Mouse (Mus musculus) lung, embryonic 14.5 days (tissue): ENCODE measurements around the gene Elf2. TPM values are rescaled to one million over a fixed set of nuclear protein-coding genes. Genes with fewer than 3 reads are reported as not detected.
A peak's percentile ranks its signal among the peaks of the same experiment; 100 is the strongest.

ENCODE experiments used
- ATAC-seq: fragments of 200-750 bp; cut with Nextera tagmentation; 2 replicates; pipeline ENCODE4 v1.8.0; 2017; ENCODE audit warnings: mild to moderate bottlenecking, moderate TSS enrichment, moderate library complexity; ENCODE audit not compliant: insufficient read depth
- DNase-seq: peaks from one replicate; pipeline ENCODE4 v3.0.0-alpha.2; 2015
- H3K27ac ChIP-seq: fragments of 300-500 bp; sonication (generic); 2 replicates; pipeline ENCODE4 v1.5.1; 2014; ENCODE audit warnings: low read depth, mild to moderate bottlenecking, moderate library complexity
- H3K27me3 ChIP-seq: fragments of 300-500 bp; sonication (generic); 2 replicates; pipeline ENCODE4 v1.6.1; 2014; ENCODE audit warnings: low read length, control low read depth; ENCODE audit not compliant: insufficient read depth
- H3K36me3 ChIP-seq: fragments of 300-500 bp; sonication (generic); 2 replicates; pipeline ENCODE4 v1.6.1; 2014; ENCODE audit warnings: control low read depth; ENCODE audit not compliant: insufficient read depth
- H3K4me1 ChIP-seq: fragments of 300-500 bp; sonication (generic); 2 replicates; pipeline ENCODE4 v1.6.1; 2014; ENCODE audit warnings: antibody characterized with exemption, control low read depth; ENCODE audit not compliant: insufficient read depth
- H3K4me2 ChIP-seq: fragments of 300-500 bp; sonication (generic); 2 replicates; pipeline ENCODE4 v1.6.1; 2014; ENCODE audit warnings: mild to moderate bottlenecking
- H3K4me3 ChIP-seq: fragments of 300-500 bp; sonication (generic); 2 replicates; pipeline ENCODE4 v1.5.1; 2014; ENCODE audit warnings: low read depth, low read length
- H3K9ac ChIP-seq: fragments of 300-500 bp; sonication (generic); 2 replicates; pipeline ENCODE4 v1.6.1; 2014
- H3K9me3 ChIP-seq: fragments of 300-500 bp; sonication (generic); 2 replicates; pipeline ENCODE4 v1.6.1; 2016; ENCODE audit warnings: low read depth, low read length, control low read depth
- CTCF ChIP-seq: IDR thresholded peaks from 2 replicates; pipeline ENCODE4 v1.5.1; 2016; ENCODE audit warnings: antibody characterized with exemption, low read depth
- WGBS: fragments of 180-500 bp; shearing (Covaris S2); extraction: QIAGEN DNeasy Blood & Tissue Kit; methylation state at CpG from one replicate; pipeline ENCODE4 v1.1.7; 2014; 5-methylcytosine and 5-hydroxymethylcytosine counted together
- polyA plus RNA-seq: library from polyadenylated mRNA; unstranded; fragments of >200 nt; fragmentation: Nextera tagmentation; extraction: Ambion mirVana; gene quantifications from 2 replicates; pipeline ENCODE4 v1.2.1, GENCODE M21; 2014

Gene Elf2
- polyA plus RNA-seq, 1 experiment from 2014 or later = 60.8 TPM

DNA sequence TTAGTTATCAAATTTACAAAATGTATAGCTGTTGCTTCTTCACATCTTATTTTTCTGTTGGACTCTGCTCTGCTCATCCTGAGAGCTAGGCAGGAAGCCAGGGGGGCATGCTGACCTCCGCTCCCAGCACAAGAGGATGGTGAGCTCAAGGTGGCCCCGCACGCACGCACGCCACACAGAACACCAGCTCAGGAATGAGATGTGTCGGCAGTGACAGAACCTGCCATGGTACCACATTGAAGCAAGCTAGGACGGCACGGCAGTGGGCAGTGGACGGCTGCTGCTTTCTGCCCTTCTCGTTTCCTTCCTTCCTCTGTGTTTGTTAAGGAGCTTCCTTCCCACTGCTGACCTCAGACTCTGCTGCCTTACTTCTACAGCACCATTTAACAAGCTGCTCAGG, 23.6 kb downstream of the Elf2 start:
- no peak overlapping the region for H3K27ac ChIP-seq
- DNase-seq = no peak
- no peaks in the 10 kb centered on the region for H3K27me3 ChIP-seq
- H3K9me3 ChIP-seq = no peaks in the 10 kb centered on the region
- no peak overlapping the region for H3K9ac ChIP-seq
- no peak for ATAC-seq
- H3K4me2 ChIP-seq = no peak overlapping the region
- no peak for TF ChIP-seq CTCF
- H3K4me1 ChIP-seq = no peaks in the 10 kb centered on the region
- 0 out of 2 replicates have a peak, but pooled peaks cover 5% of the 10 kb centered on the region for H3K36me3 ChIP-seq
- H3K4me3 ChIP-seq = no peak overlapping the region
- 84% methylated on average over 10 of the region's 10 CpGs for WGBS

- Histone ChIP-seq H3K4me3 (no peak overlapping the region), H3K9ac (no peak overlapping the region), H3K36me3 (peaks cover 5% of the 10 kb centered on the region; the same call in 1 of the 2 replicates), H3K9me3 (no peaks in the 10 kb centered on the region), H3K4me2 (no peak overlapping the region), H3K4me1 (no peaks in the 10 kb centered on the region), H3K27ac (no peak overlapping the region), H3K27me3 (no peaks in the 10 kb centered on the region)
- ATAC-seq = no peak
- WGBS = 35% methylated on average over 9 of the region's 9 CpGs
- DNase-seq = no peak
- no peak for TF ChIP-seq CTCF
These were observed 28.8 kb downstream of the Elf2 start for GRCm38 (mm10) chr3:51311638-51312037.

DNA sequence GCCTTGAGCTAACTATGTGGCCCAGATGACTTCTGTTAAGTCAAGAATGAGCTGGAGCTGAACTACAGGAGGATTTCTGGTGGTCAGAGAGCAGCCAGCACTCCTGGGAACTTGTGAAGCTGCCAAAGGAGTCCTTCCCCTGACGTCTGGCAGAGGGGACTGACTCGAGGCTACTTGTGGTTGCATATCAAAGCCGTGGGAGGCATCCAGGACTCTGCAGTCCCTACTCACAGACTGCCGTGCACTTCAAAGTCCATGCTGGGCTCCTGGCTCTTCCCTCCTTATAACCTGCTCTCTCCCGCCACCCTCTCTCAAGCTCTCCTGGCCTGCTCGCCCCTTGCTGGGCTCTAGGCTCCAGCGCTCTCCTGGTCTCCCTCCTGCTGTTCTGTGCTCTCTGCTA, 30.4 kb downstream of the Elf2 start:
- TF ChIP-seq CTCF = no peak
- H3K9me3 ChIP-seq = no peaks in the 10 kb centered on the region
- no peak overlapping the region for H3K4me3 ChIP-seq
- no peak for ATAC-seq
- H3K27ac ChIP-seq = peak overlapping the region; percentile 60; the same call in 1 of the 2 replicates
- H3K36me3 ChIP-seq = peaks cover 5% of the 10 kb centered on the region; the same call in 1 of the 2 replicates
- H3K9ac ChIP-seq = no peak overlapping the region
- no peak overlapping the region for H3K4me2 ChIP-seq
- no peak for DNase-seq
- H3K27me3 ChIP-seq = no peaks in the 10 kb centered on the region
- WGBS = 32% methylated on average over 7 of the region's 7 CpGs
- H3K4me1 ChIP-seq = no peaks in the 10 kb centered on the region

DNA sequence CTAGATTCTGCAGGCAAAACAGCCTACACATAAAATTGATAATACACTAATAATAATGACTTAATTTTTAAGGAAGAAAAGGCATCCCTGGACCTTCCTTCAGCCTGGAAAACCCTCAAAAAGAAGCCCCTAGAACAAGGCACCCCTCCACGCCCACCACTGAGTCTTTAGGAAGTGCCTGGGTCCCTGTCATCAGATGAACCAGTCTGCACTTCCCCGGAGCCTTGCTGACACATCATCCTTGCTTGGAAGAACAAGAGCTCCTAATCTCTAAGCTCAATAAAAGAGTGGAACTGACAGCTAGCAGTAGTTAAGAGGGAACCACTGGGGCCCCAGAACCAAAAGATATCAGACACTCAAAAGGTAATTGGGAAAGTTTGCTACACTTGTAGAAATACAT, 33.8 kb downstream of the Elf2 start:
- DNase-seq (no peak), ATAC-seq (no peak)
- Histone ChIP-seq H3K36me3 (peaks cover 5% of the 10 kb centered on the region; the same call in 1 of the 2 replicates), H3K4me1 (no peaks in the 10 kb centered on the region), H3K9me3 (no peaks in the 10 kb centered on the region), H3K4me2 (no peak overlapping the region), H3K27me3 (no peaks in the 10 kb centered on the region), H3K9ac (no peak overlapping the region), H3K4me3 (no peak overlapping the region), H3K27ac (no peak overlapping the region)
- TF ChIP-seq CTCF = no peak
- 71% methylated on average over 2 of the region's 2 CpGs for WGBS

DNA sequence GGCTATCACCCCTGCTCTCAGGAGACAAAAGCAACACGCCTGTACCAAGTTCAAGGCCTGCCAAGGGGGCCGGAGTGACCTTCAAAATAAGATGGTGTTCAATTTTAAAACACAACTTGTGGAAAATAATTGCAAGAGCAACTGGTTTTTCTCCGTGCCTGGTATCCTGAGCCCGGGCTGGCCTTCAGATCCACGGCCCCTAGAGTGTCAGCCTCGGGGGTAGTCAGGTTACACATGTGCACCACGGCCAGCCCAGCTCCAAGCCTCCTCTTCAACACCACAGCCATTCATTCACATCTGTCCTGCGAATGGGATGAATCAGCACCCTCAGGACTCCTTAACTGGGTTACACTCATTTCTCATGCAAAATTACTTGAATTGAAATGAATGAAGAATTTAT, 34.5 kb downstream of the Elf2 start:
- no peaks in the 10 kb centered on the region for H3K27me3 ChIP-seq
- no peak overlapping the region for H3K9ac ChIP-seq
- no peak overlapping the region for H3K4me3 ChIP-seq
- H3K36me3 ChIP-seq = peaks cover 5% of the 10 kb centered on the region; the same call in 1 of the 2 replicates
- H3K9me3 ChIP-seq = no peaks in the 10 kb centered on the region
- H3K4me1 ChIP-seq = no peaks in the 10 kb centered on the region
- DNase-seq (no peak), ATAC-seq (no peak)
- no peak overlapping the region for H3K27ac ChIP-seq
- TF ChIP-seq CTCF = no peak
- 80% methylated on average over 8 of the region's 8 CpGs for WGBS
- no peak overlapping the region for H3K4me2 ChIP-seq

GRCm38 (mm10) chr3:51302971-51303476, 37.4 kb downstream of the Elf2 start:
- 58% methylated on average over 3 of the region's 3 CpGs for WGBS

DNA sequence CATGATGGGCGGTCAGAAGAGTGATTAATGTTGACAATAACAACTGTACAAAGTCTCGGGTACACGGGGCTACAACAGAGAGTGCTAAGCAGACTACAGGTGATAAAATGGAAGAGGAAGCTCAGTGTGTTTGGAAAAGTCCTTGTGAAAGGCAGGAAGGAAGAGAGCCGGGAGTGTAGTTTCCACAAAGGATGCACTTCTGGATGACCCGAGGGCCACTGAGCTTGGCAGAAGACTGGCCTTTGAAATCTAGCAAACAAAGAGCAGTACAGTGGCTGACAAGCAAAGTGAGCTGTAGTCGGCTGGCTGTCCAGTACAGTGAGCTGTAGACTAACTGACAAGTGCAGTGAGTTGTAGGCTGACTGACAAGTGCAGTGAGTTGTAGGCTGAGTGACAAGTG, 38.9 kb downstream of the Elf2 start:
- 64% methylated on average over 6 of the region's 6 CpGs for WGBS
- no peak for TF ChIP-seq CTCF
- peak; percentile 49; the same call in 1 of the 2 replicates for ATAC-seq

More at GRCm38 (mm10) chr3:51302971-51303476, 37.4 kb downstream of the Elf2 start:
- no peak overlapping the region for H3K4me3 ChIP-seq
- ATAC-seq = no peak; the same call in 1 of the 2 replicates
- H3K4me1 ChIP-seq = no peaks in the 10 kb centered on the region
- peak; percentile 29 for DNase-seq
- peaks cover 5% of the 10 kb centered on the region; the same call in 1 of the 2 replicates for H3K36me3 ChIP-seq
- no peak overlapping the region for H3K4me2 ChIP-seq
- H3K27ac ChIP-seq = no peak overlapping the region
- H3K9ac ChIP-seq = no peak overlapping the region
- H3K27me3 ChIP-seq = no peaks in the 10 kb centered on the region
- H3K9me3 ChIP-seq = no peaks in the 10 kb centered on the region
- no peak for TF ChIP-seq CTCF

More for the DNA sequence above, 38.9 kb downstream of the Elf2 start:
- H3K27me3 ChIP-seq = no peaks in the 10 kb centered on the region
- H3K36me3 ChIP-seq = no peaks in the 10 kb centered on the region
- no peak overlapping the region for H3K9ac ChIP-seq
- no peak overlapping the region for H3K4me2 ChIP-seq
- H3K4me1 ChIP-seq = no peaks in the 10 kb centered on the region
- H3K27ac ChIP-seq = no peak overlapping the region
- H3K4me3 ChIP-seq = no peak overlapping the region
- peak; percentile 51 for DNase-seq
- no peaks in the 10 kb centered on the region for H3K9me3 ChIP-seq
